Mouse (Mus musculus): ENCODE measurements around the gene B3galnt2. TPM values are rescaled to one million over a fixed set of nuclear protein-coding genes. Genes with fewer than 3 reads are reported as not detected.
"Not testable (repeated sequence)": the region's sequence is repeated elsewhere in the genome, so short reads cannot be mapped to it uniquely, and the experiment has no call there.

The B3galnt2 gene
- total RNA-seq, 2 experiments from 2014 or later: 12.3 to 15.1 TPM

DNA sequence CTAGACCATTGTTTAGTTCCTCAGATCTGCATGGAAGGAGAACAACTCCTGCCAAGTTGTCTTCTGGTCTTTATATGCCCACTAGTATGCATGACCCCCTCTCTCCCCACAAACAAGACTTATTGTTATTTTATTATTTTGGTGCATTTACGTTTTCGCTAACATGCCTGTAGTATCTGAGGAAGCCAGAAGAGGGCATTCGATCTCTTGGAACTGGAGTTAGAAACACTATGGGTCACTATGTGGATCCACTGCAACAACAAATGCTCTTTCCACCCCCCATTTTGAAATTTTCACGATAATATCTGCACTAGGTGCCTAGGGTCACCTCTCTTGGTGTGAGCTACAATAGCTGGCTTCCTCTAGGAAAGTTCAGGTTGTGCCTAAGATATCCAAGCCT is 49.8 kb downstream of the B3galnt2 start:
- no peak for DNase-seq (ENCODE audit: low spot score in 2 of 2)
- intact Hi-C loops (cut with DNase I): loop anchor here (10.0 kb wide), 1 partner anchor 319 kb away; no protein-coding TSS in a partner anchor

DNA sequence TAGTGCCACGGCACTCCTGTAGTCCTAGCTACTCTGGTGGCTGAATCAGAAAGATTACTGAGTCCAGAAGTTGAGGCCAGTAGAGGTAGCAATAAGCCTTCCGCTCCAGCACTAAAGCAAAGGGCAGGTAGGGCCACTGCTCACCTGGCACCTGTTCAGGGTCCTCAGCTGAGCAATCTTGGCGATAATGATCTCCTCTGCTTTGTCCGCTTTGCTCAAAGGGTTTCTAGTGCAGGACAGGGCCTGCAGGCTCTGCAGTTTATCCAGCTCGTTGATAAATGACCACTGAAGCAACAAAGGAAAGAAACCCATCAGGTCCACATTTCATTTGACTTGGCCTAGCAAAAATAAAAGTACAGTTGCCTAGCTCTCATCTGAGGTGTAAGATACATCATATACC is 50.7 kb downstream of the B3galnt2 start:
- intact Hi-C loops (cut with DNase I): loop anchor here (10.0 kb wide), 1 partner anchor 320 kb away; no protein-coding TSS in a partner anchor
- no peak for DNase-seq (ENCODE audit: low spot score in 2 of 2)

GRCm38 (mm10) chr13:14006056-14006455 is 51.8 kb downstream of the B3galnt2 start:
- intact Hi-C loops (cut with DNase I): loop anchor here (10.0 kb wide), 1 partner anchor 321 kb away; no protein-coding TSS in a partner anchor
- no peak for DNase-seq (ENCODE audit: low spot score in 2 of 2)

GRCm38 (mm10) chr13:14011454-14011995 is 57.3 kb downstream of the B3galnt2 start:
- DNase-seq (ENCODE audit: low spot score in 2 of 2): no peak
- intact Hi-C loops (cut with DNase I): no loop called here

DNA sequence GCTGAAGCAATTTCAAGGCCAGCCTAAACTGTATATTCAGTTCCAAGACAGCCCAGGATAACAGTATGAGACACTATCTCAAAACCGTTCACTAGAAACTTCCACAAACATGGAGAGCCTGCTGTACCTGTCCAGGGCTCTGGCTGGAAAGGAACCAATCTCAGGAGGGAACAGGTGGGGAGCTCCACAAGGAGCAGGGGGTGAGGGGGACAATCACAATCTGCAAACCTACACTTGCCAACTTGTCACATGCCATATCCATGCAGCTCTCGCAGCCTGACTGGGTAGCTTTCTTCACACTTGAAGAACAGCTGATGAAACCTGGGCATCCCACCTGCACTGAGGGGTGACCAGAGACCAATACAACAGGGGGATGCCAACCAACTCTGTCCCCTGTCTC is 59.7 kb downstream of the B3galnt2 start:
- intact Hi-C loops (cut with DNase I): no loop called here
- no peak for DNase-seq (ENCODE audit: low spot score in 2 of 2)

- intact Hi-C loops (cut with DNase I): no loop called here
- no peak for DNase-seq (ENCODE audit: low spot score in 2 of 2)
These were observed 60.3 kb downstream of the B3galnt2 start for GRCm38 (mm10) chr13:14014540-14014939.

DNA sequence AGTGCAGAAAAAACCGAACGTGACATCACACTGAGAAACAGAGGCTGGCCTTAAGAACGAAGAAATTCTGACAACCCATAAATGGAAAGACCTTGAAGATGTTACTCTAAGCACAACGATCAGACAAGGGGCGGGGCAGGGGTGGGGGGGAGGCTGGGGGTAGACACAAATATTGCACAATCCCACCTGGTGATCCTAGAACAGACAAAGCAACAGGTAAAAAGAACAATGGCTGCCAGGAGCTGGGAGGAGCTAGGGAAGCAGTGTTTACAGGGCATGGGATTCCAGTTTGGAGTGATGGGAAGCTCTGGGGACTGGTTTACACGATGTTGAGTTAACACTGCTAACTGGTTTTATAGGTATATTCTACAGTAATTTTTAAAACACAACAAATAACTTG is 61.3 kb downstream of the B3galnt2 start:
- intact Hi-C loops (cut with DNase I): no loop called here
- DNase-seq (ENCODE audit: low spot score in 2 of 2): no peak

DNA sequence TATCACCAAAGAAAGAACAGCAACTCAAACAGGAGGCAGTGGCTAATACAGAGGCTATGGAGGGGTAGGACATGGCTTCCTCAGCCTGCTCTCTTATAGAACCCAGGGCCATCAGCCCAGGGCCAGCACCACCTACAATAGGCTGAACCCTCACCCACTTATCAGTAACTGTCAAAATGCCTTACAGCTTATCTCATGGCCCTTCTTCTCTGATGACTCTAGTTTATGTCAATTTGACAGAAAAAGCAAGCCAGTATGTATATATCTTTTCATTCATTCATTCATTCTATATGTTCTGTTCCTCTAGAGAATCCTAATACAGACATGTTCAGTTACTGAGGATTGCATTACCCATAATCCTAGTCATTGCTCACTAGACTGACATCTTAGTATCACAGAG is 64.0 kb downstream of the B3galnt2 start:
- intact Hi-C loops (cut with DNase I): no loop called here
- no peak for DNase-seq (ENCODE audit: low spot score in 2 of 2)

DNA sequence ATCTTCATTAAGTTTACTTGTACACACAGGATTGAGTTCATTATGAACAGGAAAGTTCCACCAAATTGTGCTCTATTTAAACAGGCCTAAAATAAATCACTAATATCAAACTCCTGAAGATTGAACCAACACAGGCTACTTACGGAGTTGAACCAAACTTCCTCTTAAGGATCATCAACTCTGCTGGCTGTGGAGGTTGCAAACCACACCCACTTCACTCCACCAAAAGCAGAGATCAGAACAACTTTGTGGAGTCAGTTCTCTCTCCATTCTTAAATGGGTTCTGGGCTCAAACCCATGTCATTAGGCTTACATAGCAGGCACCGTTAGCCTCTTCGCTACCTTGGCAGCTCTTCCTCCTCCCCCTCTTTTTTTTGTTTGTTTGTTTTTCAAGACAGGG is 64.6 kb downstream of the B3galnt2 start:
- intact Hi-C loops (cut with DNase I): no loop called here
- no peak for DNase-seq (ENCODE audit: low spot score in 2 of 2)

- intact Hi-C loops (cut with DNase I); DNase-seq (ENCODE audit: low spot score in 2 of 2): not testable (repeated sequence)
These were observed 67.1 kb downstream of the B3galnt2 start for GRCm38 (mm10) chr13:14021417-14021816.

- intact Hi-C loops (cut with DNase I): no loop called here
- no peak for DNase-seq (ENCODE audit: low spot score in 2 of 2)
These were observed 71.3 kb downstream of the B3galnt2 start for GRCm38 (mm10) chr13:14025554-14025953.

- intact Hi-C loops (cut with DNase I): no loop called here
These were observed 72.0 kb downstream of the B3galnt2 start for GRCm38 (mm10) chr13:14026154-14026820.

DNA sequence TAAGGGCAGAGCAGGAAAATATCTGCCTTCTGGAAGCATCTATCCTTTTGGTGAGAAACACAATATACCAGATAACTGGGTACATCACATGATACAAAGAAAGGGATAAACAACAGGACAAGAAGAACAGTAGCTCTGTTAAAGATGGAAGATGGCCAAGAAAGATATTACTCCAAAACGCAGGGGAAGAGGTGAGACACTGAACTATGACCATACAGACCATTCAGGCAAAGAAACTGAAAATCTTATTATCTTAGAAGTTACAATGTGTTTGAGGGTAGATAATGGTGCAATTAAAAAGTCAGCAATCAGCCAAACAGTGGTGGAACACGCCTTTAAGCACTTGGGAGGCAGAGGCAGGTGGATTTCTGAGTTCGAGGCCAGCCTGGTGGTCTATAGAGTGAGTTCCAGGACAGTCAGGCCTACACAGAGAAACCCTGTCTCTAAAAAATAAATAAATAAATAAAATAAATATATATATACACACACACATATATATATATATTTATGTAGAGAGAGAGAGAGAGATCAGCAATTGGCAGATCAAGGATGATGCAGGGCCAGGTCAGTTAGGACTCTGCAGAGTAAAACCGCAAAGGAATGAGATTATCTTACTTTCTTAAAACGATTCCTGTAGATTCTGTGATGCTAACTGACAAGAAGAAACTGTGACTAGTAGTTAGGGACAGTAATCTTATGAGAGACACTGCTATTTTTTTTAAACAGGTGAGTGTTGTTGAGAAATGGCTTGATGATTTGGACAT is 79.2 kb downstream of the B3galnt2 start:
- DNase-seq (ENCODE audit: low spot score in 2 of 2): no peak
- intact Hi-C loops (cut with DNase I): no loop called here

More at GRCm38 (mm10) chr13:14026154-14026820, 72.0 kb downstream of the B3galnt2 start:
- DNase-seq (ENCODE audit: low spot score in 2 of 2): no peak

DNA sequence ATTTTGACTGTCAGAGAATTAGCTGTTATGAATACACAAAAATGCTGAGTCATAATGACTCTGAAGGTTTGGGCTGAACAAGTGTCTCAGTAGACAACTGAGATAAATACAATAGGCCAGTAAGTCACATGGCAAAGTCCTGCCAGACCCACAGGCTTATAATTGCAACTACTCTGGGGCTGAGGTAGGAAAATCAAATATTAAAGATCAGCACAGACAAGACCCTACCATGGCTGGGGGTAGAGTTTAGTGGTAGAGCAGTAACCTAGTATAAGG is 79.7 kb downstream of the B3galnt2 start:
- intact Hi-C loops (cut with DNase I): no loop called here
- no peak for DNase-seq (ENCODE audit: low spot score in 2 of 2)

DNA sequence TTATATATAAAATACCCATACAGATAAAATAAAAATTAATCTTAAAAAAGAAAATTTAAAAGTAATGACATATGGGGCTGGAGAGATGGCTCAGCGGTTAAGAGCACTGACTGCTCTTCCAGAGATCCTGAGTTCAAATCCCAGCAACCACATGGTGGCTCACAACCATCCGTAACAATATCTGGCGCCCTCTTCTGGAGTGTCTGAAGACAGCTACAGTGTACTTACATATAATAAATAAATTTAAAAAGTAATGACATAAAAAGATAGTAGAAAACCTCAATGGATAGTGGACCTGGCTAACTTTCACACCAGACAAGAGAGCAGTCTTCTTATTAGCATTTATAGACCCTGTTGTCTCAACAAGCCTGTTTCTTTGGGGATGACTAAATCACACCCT is 81.1 kb downstream of the B3galnt2 start:
- DNase-seq (ENCODE audit: low spot score in 2 of 2); intact Hi-C loops (cut with DNase I): not testable (repeated sequence)

GRCm38 (mm10) chr13:14035875-14036630 is 81.8 kb downstream of the B3galnt2 start:
- DNase-seq (ENCODE audit: low spot score in 2 of 2): no peak
- intact Hi-C loops (cut with DNase I): no loop called here

GRCm38 (mm10) chr13:14038911-14039291 is 84.6 kb downstream of the B3galnt2 start:
- intact Hi-C loops (cut with DNase I): loop anchor here (2.0 kb wide), 2 partner anchors 24 to 84 kb away; partner anchors contain the start of genes Arid4b, B3galnt2 and Ggps1
- no peak for DNase-seq (ENCODE audit: low spot score in 2 of 2)

DNA sequence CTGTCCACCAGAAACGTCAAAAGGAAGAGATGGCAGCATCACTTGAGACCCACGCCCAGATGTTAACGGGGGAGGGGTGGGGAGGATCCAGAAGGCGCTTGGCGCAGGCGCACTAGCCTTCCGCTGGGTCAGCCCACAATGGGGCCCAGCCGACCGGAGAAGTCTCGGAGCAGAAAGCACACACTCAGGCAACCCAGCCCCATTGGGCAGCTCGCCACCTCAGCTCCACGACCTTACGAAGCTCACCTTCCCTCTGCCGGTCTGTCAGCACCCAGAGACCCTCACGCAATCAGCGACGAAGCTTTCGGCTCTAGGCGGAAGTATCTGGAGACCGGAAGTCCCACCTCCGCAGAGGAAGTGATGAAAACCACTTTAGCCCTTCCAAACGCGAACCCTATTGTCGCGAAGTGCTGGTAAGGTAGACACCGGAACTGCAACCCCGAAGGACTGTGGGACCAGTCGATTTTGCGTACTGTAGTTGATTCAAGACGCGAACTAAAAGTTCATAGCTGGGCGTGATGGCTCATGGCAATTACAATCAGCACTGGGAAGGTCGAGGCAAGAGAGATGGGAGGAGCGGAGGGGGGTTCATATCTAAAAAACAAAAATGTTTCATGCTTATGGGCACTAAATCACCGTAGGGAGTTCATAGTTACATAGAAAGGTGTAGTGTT is 85.2 kb downstream of the B3galnt2 start, which contains the start of gene Tbce:
TSS of gene Tbce (minus strand) at position 347 of the 674 bp plus-strand sequence.
- intact Hi-C loops (cut with DNase I): loop anchor here (2.0 kb wide), 2 partner anchors 23 to 85 kb away; partner anchors contain the start of genes Arid4b, B3galnt2 and Ggps1

DNA sequence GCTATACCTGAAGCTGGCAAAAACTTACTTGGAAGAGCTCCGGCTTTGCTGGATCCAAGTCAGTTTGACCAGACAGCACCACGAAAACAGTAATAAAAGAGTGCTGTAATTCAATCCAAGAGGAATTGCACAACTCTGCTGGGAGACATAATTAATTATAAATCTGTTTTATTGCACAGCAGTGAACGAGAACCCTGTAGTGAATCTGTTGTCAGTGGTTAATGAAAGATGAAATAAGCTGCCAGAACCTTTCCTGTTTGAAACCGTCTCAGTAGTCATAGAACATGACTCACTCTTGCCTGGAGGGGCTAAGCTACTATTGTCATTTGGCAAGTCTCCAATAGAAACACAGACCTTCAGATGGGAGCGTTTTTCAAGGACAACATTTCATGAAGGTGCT is 85.9 kb downstream of the B3galnt2 start:
- DNase-seq (ENCODE audit: low spot score in 2 of 2): no peak

More for the DNA sequence above, 85.2 kb downstream of the B3galnt2 start, which contains the start of gene Tbce:
- DNase-seq (ENCODE audit: low spot score in 2 of 2): peak; percentile 93 to 94

More for the DNA sequence above, 85.9 kb downstream of the B3galnt2 start:
- intact Hi-C loops (cut with DNase I): no loop called here
